Mouse (Mus musculus) megakaryocyte, adult 5-6 weeks (primary cell): ENCODE measurements at regions not wholly inside any gene's neighbourhood (a gene's known extent, or its start where the extent isn't known, plus 50 kb on each side); places are given as distances from the start of the nearest gene placed in this dataset.

Experiments used
- ATAC-seq: 2 replicates; pipeline ENCODE4 v1.8.0; 2016; ENCODE audit warnings: mild to moderate bottlenecking, inconsistent platforms; ENCODE audit not compliant: poor library complexity, severe bottlenecking

DNA sequence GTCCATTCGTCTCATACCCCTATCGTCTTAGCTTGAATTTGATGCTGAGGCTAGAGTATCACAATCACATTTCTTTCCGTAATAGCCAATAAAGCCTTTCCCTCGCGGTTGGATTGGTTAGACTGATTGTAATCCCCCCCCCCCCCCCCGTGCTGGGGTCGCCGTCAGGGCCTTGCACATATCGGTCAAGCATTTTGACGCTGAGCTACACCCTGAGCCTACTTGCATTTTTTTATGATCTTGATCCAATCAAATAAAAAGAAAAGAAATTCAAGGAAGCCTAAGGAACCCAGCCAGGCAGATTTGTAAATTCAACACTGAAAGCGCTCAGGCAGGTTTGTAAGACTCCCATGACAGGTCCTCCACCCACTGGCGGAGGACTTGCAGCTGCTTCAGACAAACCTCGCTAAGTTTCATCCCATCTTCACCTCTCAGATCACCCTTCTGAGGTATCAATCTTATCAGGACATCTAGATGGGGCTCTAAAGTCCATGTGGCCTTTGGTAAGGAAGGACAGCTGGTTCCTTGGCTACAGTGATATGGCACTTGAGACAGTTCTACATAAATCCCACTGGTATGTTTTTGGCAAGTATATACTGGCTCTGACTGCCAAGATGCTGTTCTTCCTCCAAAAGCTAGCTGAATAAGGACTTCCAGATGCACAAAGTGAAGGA, 66.8 kb upstream of the Cd93 start:
- ATAC-seq, result no peak

DNA sequence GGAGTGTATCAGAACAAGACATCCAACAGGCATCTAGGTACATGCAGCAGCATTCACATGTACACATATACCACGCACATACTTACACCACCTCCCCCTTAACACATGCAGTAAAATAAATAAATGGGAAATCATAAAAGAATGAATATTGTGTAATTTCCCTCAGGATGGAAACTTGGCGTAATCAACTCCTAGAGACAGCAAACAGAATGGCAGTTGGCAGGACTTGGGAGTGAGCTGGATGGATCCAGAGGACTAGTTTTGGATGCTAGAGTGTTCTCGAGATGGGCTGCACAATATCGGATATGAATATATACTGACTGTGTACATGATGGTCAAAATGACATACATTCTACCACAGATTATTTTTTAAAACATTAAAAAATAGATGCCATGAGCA, 66.0 kb upstream of the Cd93 start:
- ATAC-seq, result no peak

DNA sequence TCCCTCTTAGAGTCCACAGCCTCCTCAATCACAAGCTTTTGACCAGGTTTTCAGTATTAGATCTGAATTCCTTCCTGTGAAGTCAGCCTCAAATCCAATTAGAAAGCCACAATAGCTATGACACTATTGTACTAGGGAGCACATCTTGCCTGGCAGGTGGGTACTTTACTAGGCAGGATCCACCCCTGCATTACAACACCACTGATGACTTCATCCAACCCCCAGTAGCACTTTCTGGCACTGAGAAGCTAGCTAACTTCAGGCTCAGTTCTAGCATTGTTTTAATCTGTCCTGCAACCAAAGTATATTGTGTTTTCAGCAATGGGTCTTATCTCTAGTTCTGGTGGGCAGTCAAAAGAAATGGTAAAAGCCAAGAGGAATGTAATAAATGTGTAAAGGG, 64.2 kb upstream of the Cd93 start:
- no peak for ATAC-seq

DNA sequence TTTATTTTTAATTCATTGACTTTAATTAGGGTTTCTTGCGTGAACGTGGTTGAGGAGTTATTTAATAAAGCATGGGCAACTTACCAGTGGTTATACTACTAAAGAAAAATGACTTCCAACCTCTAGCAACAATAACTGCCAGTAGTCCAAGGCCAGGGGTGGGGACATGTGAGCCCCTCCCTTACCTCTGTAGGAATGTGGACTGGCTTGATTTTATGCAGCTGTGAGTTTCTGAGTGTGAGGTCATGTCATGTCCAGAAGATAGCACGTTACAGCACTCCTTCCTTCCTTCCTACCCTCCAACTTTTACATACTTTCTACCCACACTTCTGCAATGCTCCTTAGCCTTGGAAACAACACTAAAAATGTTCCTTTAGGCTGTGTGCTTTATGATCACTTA, 63.6 kb upstream of the Cd93 start:
- ATAC-seq, result no peak

DNA sequence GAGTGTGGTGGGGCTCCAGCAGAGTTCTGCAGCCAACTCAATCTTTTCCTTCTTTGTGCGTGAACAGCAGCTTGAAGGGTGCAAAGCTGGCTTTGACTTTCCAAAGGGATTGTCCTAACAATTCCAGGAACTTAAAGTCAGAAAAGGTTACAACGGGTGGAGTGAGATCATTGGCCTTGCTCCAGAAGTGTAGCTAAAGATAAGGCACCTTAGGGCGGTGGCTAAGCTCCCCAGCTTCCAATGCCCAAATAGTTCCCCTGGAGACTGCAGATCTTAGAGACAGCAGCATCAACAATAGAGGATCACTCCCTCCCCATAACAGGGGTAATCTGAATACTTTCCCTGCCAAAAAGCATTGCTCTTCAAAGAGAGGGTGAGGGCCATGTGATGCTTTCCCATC, 62.3 kb upstream of the Cd93 start:
- ATAC-seq, result no peak

DNA sequence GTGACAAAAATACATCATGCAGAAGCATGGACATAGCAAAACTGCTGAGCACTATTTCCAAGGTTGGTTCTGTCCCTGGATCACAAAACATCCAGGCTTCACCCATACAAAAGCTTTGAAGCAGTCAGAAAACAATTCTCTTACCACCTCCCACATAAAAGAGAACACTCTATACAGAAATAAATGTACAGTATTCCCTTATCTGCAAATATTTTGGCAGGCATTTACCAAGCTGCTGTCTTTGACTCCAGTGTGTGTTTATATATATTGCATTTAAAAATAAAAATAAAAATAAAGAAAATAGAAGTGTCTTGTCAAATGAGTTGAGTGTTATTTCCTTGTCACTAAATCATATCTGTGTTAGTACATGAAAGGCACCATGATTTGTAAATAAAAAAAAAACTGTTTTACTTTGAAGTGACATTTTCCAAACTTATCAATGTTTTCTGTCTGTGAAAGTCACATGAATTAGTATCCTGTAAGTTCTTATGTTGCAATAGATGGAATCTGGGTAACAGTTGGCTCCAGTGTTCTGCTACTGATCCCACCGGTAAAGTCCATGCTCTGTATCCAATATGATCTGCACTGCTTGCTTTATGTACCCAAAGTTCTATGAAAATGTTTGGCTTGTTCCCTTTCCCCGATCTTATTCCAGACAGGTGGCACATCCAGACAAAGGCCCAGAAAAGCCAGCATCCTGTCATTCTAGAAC, 59.9 kb upstream of the Cd93 start:
- ATAC-seq, result no peak

DNA sequence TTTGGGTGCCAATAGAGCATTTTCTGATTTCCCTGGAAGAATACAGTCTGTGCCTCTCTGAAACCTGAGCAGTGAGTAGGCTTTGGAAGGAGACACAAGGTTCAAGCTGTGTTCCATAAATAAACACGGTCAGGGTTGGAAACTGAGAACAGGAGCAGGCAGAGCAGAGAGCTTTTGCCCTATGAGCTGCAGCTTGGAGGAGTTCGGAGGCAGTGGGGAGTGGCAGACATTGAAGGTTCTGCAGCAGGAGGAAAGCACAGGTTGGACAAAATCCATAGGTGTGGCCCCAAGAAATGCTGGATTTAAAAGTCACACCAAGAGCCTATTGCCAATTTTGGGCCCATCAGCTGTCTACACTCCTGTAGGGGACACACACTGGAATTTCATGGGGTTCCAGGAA, 59.0 kb upstream of the Cd93 start:
- ATAC-seq, result no peak

DNA sequence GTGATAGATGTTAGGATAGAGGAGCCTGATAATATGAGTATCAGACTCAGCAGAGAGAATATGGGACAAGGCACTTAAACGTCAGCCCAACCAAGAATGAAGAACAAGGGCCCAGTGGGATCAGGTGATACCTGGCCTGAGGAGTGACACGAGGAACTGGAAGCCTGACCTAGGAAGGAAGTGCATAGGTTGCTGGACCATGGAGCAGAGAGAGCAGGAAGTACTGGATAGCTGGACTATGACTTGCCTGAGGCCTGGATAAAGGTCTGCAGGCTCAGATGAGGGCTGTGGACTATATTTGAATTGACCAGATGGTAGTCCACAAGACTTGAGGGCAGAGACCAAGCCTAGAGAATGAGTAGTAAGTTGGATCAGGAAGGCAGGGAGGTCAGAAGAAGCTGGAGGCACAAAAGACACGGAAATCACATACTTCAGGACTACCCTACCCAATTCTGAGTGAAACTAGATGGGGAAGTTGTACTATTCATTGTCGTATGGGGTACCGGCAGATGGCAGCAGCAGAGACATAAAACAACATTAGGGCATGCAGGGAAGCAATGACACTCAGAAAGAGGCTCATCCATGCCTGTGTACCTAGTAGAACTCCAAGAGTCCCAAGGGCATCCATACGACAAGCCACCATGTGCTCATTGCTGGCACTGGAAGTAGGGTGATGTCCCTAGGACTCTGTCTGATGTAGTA, 57.0 kb upstream of the Cd93 start:
- peak; percentile 72 for ATAC-seq

DNA sequence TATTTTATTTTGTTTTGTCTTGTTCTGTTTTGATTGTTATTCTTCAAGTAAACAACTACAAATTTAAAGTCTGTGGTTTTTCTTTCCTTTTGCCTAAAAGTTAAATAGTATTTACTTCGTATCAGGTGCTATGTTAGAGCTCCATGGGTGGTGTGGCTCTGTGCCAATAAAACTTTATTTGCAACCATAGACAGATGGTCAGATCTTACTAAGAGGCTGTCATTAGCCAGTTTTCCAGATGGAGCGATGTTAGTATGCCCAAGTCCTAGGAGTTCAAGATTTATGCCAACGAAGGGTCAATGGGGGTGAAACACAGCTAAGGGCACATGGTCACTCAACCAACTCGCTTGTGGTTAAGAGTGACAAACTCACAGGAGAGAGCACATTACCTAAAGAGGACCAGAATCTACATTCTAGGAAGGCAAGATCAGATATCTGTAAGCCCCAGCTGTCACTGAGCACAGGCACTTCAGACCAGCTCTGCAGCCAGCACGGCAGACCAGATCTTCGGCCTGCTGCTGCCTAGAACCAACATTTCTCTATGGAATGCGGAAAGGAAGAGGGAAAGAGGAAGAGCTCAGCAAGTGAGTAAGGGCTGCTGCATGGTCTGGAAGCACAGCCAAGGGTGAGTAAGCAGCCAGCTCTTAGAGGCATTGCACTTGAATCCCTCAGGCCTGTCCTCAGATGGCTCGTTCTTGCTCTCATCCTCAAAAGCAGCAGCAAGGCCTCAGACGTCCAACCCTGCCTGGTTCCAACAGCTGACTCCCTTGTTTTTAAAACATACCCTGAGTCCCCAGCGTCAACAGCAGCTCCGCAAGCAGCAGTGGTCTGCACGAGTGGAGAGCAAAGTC, 54.3 kb upstream of the Cd93 start:
- no peak for ATAC-seq

DNA sequence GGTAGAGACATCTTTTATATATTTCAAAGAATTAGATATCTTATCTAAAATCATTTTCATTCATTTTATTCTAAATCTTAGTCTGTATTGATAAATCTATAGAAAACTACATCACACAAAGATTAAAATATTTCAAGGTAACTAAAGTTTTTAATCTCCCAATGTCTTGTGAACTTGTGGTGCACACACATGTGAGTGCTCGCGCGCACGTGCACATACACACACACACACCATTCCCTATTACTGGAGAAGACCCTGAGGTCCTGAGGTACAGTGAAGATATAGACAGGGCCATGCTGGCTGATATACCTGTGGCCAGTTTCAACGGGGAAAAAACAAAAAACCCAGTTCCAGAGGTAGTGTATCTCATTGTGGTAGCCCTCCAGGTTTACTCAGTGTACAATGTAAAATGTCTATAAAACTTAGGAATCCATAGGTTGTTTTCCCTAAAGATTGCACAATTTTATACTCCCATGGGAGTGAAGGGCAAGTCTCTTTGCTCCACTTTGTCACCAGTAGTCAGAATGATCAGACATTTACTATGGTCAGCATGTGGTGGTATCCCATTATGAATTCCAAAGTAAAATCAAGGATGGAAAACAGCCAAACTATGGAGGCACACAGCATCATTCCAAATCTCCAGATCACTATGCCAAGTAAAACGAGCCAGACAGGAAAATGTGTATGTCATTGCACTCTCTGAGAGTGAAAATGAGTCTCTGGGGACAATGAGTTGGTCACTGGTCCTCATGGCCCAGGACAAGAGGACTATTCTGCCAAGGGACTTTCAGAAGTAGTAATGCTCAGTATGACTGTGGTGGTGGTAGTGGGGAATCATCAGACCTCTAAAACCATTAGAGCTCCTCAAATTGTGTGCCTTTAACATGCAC, 53.0 kb upstream of the Cd93 start:
- no peak for ATAC-seq

DNA sequence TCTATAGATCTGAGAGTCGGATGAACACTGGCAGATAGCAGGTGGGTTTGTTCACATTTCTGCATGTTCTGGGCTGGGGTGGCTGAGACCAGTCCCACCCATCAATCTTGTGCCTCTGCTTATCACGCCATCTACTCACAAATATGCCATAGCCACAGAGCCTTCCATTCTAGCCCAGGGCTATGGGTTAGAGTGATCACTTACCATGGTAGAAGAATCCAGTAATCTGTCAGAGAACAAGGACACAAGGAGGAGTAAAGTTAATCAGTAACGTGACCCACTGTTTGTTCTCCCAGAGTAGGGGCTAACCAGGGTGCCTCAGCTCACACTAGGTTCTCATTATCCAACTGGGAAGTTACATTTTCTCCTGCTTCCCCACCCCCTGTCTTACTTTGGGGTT, 52.1 kb upstream of the Cd93 start:
- ATAC-seq, result no peak

DNA sequence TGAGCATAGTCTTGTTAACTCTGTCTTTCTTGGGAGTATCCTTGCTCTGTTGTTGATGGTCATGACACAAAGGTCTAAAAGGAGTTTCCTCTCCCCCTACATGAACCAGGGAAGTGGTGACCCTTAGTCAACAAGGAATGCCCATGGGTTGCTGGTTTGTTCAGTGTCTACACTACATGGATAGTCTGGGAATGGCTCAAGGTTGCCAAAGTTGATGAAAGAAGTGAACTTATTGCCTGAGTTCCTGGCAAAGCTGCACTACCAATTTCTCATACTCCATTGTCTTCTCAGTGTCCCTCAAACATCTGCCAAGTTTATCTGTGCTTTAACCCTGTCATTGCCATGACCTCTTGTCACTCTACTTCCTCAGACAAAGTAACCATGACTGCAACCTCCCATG, 49.9 kb upstream of the Cd93 start:
- no peak for ATAC-seq
